Mouse (Mus musculus) embryo, embryonic 9.5 days (tissue): ENCODE measurements around the gene Nxph4.

Experiments used
- DNase-seq: peaks from one replicate; pipeline ENCODE4 v3.0.0-alpha.2; 2017; ENCODE audit errors: extremely low spot score

The Nxph4 gene

DNA sequence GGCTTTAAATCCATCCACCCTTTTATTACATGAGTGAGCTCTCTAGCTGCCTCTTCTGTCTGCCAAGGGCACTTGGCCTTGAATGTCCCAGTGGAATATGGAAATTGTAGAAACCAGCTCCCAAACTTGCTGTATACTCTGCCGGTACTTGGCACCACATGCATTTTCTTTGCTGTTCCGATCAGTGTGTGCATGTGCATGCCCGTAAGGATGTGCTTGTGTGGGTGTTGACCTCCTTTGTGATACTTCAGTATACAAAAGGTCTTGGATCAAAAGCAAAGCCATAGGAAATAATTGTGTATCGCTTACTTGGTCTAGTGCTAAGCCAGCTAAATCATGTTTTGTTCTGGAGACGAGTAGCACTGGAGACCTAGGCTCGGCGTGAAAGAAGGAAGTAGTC lies 45.5 kb downstream of the Nxph4 start:
- no peak for DNase-seq

DNA sequence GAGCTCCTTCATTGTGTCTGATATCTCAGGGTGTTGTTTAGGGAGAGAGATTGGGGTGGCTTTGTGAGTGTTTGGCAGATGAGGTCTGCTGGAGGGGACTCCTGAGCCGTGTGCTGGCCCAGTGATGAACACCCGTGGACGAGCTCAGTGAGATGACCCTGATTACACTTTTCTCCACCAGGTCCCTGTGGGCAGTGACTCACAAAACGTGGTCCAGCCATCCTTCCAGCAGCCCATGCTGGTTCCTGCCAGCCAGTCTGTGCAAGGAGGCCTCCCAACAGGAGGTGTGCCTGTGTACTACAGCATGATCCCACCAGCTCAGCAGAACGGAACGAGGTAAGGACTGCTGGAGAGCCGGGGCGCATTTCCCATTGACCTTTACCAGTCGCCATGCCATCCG lies 49.1 kb downstream of the Nxph4 start:
- no peak for DNase-seq

DNA sequence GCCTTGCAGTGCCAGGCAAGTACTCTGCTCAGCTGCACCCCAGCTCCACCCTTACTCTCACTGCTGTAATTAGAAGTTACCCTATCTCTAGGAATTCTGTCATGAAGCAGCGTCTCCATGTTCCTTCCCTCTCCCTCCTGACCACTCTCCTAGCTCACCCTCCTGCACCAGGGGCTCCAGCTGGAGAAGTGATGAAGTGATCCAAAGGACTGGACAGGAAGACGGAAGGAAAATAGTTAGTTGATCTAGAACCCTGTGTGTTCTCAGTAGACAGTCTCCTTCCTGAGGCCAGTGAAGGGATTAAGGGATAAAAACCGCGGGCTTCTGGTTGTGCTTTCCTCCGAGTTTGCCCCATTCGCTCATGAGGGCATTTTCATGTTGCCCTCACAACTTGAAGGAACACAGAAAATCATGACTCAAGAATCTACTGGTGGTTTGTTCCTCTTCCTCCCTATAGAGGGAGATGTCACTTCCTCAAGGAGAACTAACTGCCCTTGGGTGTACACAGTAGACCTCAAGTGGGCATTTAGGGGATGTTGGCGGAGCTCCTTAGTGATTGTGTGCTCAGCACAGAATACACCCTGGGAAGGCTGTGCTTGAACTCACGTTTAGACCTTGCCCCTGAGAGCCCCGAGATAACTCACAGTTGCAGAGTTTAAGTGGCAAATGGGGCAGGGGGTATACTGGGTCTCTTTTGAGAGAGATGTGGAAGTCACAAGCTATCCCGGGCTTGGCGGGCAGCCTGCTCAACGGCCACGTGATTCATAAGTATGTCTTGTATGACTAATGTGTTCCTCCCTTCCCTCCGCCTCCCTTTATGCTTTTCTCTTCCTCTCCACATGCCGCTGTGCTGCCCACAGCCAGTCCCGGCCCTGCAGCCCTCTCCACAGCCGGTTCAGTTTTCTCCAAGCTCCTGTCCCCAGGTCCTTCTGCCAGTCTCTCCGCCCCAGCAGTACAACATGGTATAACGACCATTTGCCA lies 53.2 kb downstream of the Nxph4 start:
- DNase-seq, result no peak

DNA sequence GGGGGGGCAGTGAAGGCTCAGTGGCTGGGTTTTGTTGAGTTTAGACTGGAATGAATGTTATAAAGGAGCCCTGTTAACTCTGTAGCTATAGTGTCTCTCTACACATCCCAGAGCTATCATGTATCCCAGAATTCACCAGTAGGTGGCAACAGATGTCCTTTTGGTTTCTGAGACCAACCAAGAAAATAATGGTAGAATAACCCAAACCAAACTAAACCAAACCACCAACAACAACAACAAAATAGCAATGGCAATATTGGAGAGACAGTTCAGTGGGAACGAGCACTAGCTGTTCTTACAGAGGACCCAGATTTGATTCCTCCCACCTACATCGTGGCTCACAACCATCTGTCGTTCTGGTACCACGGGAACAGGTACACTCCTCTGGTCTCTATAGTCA lies 55.2 kb downstream of the Nxph4 start:
- peak; percentile 17 for DNase-seq

DNA sequence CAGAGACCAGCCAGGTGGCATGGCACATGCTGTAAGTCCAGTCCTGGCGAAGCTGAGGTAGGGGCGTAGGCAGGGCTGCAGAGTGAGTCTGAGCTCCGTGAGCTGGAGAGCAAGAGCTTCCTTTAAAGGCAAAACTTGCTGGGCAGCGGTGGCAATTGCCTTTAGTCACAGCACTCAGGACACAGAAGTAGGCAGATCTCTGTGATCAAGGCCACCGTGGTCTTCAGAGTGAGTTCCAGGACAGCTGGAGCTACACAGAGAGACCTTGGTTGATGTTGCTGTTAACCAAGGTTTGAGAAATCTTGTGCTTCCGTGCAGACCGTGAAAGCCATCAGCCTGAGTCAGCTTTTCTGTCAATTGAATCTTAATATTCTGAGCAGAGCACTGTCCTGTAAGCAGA lies 57.1 kb downstream of the Nxph4 start:
- DNase-seq, result no peak

DNA sequence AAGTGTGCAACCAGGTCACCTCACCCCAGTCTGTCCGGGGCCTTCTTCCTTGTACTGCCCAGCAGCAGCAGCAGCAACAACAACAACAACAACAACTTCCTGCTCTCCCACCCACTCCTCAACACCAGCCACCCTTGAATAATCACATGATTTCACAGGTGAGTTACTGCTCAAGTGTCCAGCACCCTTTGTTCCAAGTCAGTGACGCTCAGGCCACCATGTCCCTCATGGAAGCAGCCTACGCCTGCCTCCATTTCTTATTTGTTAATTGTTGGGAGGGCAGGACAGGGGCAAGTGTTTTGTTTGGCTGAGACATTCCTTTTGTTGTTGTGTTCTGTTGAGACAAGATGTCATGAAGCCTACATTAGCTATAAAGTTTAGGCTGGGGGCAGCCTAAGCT lies 57.8 kb downstream of the Nxph4 start:
- DNase-seq, result no peak
